Mouse (Mus musculus) cerebellum, adult 2 months (tissue): ENCODE data around the gene Slc43a1. TPM values are rescaled to one million over a fixed set of nuclear protein-coding genes. Genes with fewer than 3 reads are reported as not detected.

Experiments
- DNase-seq, 2 experiments: peaks; one replicate each; pipeline ENCODE4 v3.0.0; 2021
- H3K27ac ChIP-seq: fragments of 200-500 bp; 2 replicates; pipeline ENCODE4 v1.5.1; 2012; ENCODE audit warnings: low read length, control low read depth, inconsistent platforms; ENCODE audit not compliant: insufficient read depth
- H3K27me3 ChIP-seq: fragments of 200-500 bp; 2 replicates; pipeline ENCODE4 v1.6.1; 2012; ENCODE audit warnings: inconsistent platforms, mild to moderate bottlenecking, low read length, moderate library complexity; ENCODE audit not compliant: control insufficient read depth, insufficient read depth
- H3K4me1 ChIP-seq: fragments of 200-500 bp; 2 replicates; pipeline ENCODE4 v1.6.1; 2011; ENCODE audit warnings: low read length; ENCODE audit not compliant: control insufficient read depth, insufficient read depth
- H3K4me3 ChIP-seq: fragments of 200-500 bp; replicated peaks from 2 replicates; pipeline ENCODE3; 2011; ENCODE audit warnings: mild to moderate bottlenecking, low read depth, low read length, control low read depth; ENCODE audit not compliant: insufficient read depth
- CTCF ChIP-seq: fragments of 200-500 bp; IDR thresholded peaks from 2 replicates; pipeline ENCODE4 v1.5.1; 2011; ENCODE audit warnings: low read depth, mild to moderate bottlenecking, control low read depth, low read length, moderate library complexity, borderline replicate concordance; ENCODE audit not compliant: insufficient read depth
- POLR2A ChIP-seq: fragments of 200-500 bp; IDR thresholded peaks from 2 replicates; pipeline ENCODE4 v1.6.1; 2011; ENCODE audit warnings: low read length, control low read depth, borderline replicate concordance; ENCODE audit not compliant: insufficient read depth
- WGBS: fragments of 180-500 bp; shearing (Covaris S2); methylation state at CpG from one replicate; pipeline ENCODE4 v1.1.7; 2018; 5-methylcytosine and 5-hydroxymethylcytosine counted together
- polyA plus RNA-seq: library from polyadenylated mRNA; depleted of rRNA; stranded (reverse); fragments of >200 nt; gene quantifications from 2 replicates; pipeline ENCODE4 v1.2.3, GENCODE M21; 2012

The Slc43a1 gene
- polyA plus RNA-seq, 1 experiment: 0.43 TPM

GRCm38 (mm10) chr2:84882606-84883005 is 44.0 kb downstream of the Slc43a1 start:
- Histone ChIP-seq H3K27me3 (peaks cover 5% of the 10 kb centered on the region; the same call in 1 of the 2 replicates), H3K4me3 (no peak overlapping the region), H3K27ac (no peak overlapping the region), H3K4me1 (no peaks in the 10 kb centered on the region)
- no peak for DNase-seq
- WGBS: 14% methylated on average over 23 of the region's 23 CpGs
- TF ChIP-seq POLR2A: no peak
- no peak for TF ChIP-seq CTCF

- 10% methylated on average over 6 of the region's 6 CpGs for WGBS
- Histone ChIP-seq H3K4me3 (no peak overlapping the region), H3K27me3 (peaks cover 5% of the 10 kb centered on the region; the same call in 1 of the 2 replicates), H3K27ac (no peak overlapping the region), H3K4me1 (no peaks in the 10 kb centered on the region)
- no peak for DNase-seq
- TF ChIP-seq CTCF: no peak
- no peak for TF ChIP-seq POLR2A
Observed at GRCm38 (mm10) chr2:84883084-84883483, 44.4 kb downstream of the Slc43a1 start.

GRCm38 (mm10) chr2:84883530-84883929 is 44.9 kb downstream of the Slc43a1 start:
- TF ChIP-seq CTCF: no peak
- no peak for TF ChIP-seq POLR2A
- no peak overlapping the region for H3K4me3 ChIP-seq
- H3K27me3 ChIP-seq: peaks cover 5% of the 10 kb centered on the region; the same call in 1 of the 2 replicates
- no peak overlapping the region for H3K27ac ChIP-seq
- H3K4me1 ChIP-seq: no peaks in the 10 kb centered on the region
- WGBS: 4% methylated on average over 11 of the region's 11 CpGs
- DNase-seq: no peak

GRCm38 (mm10) chr2:84883942-84884341 is 45.3 kb downstream of the Slc43a1 start:
- Histone ChIP-seq H3K27me3 (peaks cover 5% of the 10 kb centered on the region; the same call in 1 of the 2 replicates), H3K27ac (no peak overlapping the region), H3K4me1 (no peaks in the 10 kb centered on the region), H3K4me3 (no peak overlapping the region)
- TF ChIP-seq POLR2A (no peak), CTCF (no peak)
- DNase-seq: no peak
- WGBS: 82% methylated on average over 4 of the region's 4 CpGs

- TF ChIP-seq POLR2A (no peak), CTCF (no peak)
- no peak overlapping the region for H3K27ac ChIP-seq
- H3K4me1 ChIP-seq: no peaks in the 10 kb centered on the region
- peaks cover 7% of the 10 kb centered on the region for H3K27me3 ChIP-seq
- WGBS: 52% methylated on average over 4 of the region's 4 CpGs
- DNase-seq: no peak
- no peak overlapping the region for H3K4me3 ChIP-seq
Observed at GRCm38 (mm10) chr2:84884611-84885010, 46.0 kb downstream of the Slc43a1 start.

- Histone ChIP-seq H3K4me3 (no peak overlapping the region), H3K4me1 (no peaks in the 10 kb centered on the region), H3K27me3 (peaks cover 7% of the 10 kb centered on the region), H3K27ac (no peak overlapping the region)
- no peak for TF ChIP-seq CTCF
- whole genome bisulfite sequencing: 18% methylated on average over 23 of the region's 23 CpGs
- DNase-seq: no peak
Observed at GRCm38 (mm10) chr2:84885084-84886055, 46.7 kb downstream of the Slc43a1 start.

GRCm38 (mm10) chr2:84886234-84886731 is 47.6 kb downstream of the Slc43a1 start, which contains the start of gene Rtn4rl2:
Gene Rtn4rl2 (minus strand): TSS chr2:84886710.
- Histone ChIP-seq H3K27ac (no peak within 1 kb of the TSS), H3K4me1 (no peaks in the 10 kb centered on the region), H3K4me3 (peak within 1 kb of the TSS; percentile 37), H3K27me3 (peaks cover 7% of the 10 kb centered on the region)
- WGBS: under 1% methylated on average over 31 of the region's 35 CpGs
- TF ChIP-seq POLR2A: no peak
- TF ChIP-seq CTCF: no peak
- no peak for DNase-seq
